Mouse (Mus musculus) kidney, embryonic 15.5 days (tissue): ENCODE results near the gene Cop1. TPM values are rescaled to one million over a fixed set of nuclear protein-coding genes. Genes with fewer than 3 reads are reported as not detected.
A peak's percentile ranks its signal among the peaks of the same experiment; 100 is the strongest.

ENCODE experiments used
- ATAC-seq: fragments of 200-750 bp; cut with Nextera tagmentation; replicated peaks from 2 replicates; pipeline ENCODE4 v1.8.0; 2017; ENCODE audit warnings: moderate TSS enrichment; ENCODE audit not compliant: low FRiP score
- H3K27ac ChIP-seq: fragments of 300-500 bp; sonication (generic); 2 replicates; pipeline ENCODE4 v1.5.1; 2015; ENCODE audit warnings: mild to moderate bottlenecking, inconsistent platforms
- H3K27me3 ChIP-seq: fragments of 300-500 bp; sonication (generic); 2 replicates; pipeline ENCODE4 v1.6.1; 2015; ENCODE audit warnings: inconsistent platforms
- H3K36me3 ChIP-seq: fragments of 300-500 bp; sonication (generic); 2 replicates; pipeline ENCODE4 v1.6.1; 2015; ENCODE audit warnings: inconsistent platforms
- H3K4me1 ChIP-seq: fragments of 300-500 bp; sonication (generic); 2 replicates; pipeline ENCODE4 v1.6.1; 2015; ENCODE audit warnings: inconsistent platforms
- H3K4me2 ChIP-seq: fragments of 300-500 bp; sonication (generic); 2 replicates; pipeline ENCODE4 v1.6.1; 2015; ENCODE audit warnings: moderate library complexity, mild to moderate bottlenecking, inconsistent platforms
- H3K4me3 ChIP-seq: fragments of 300-500 bp; sonication (generic); replicated peaks from 2 replicates; pipeline ENCODE4 v1.5.1; 2015; ENCODE audit warnings: mild to moderate bottlenecking, inconsistent platforms
- H3K9ac ChIP-seq: fragments of 300-500 bp; sonication (generic); 2 replicates; pipeline ENCODE4 v1.6.1; 2015; ENCODE audit warnings: mild to moderate bottlenecking, inconsistent platforms
- H3K9me3 ChIP-seq: fragments of 300-500 bp; sonication (generic); replicated peaks from 2 replicates; pipeline ENCODE4 v1.6.1; 2016; ENCODE audit warnings: inconsistent platforms
- WGBS: fragments of 180-500 bp; shearing (Covaris S2); methylation state at CpG from one replicate; pipeline ENCODE4 v1.1.7; 2015; ENCODE audit warnings: mixed read lengths; 5-methylcytosine and 5-hydroxymethylcytosine counted together
- microRNA-seq: library from miRNA; unstranded; fragments of <30 nt; microRNA quantifications from one replicate; pipeline ENCODE4, GENCODE M21; 2016
- polyA plus RNA-seq: library from polyadenylated mRNA; unstranded; fragments of >200 nt; fragmentation: Nextera tagmentation; extraction: Ambion mirVana; gene quantifications from 2 replicates; pipeline ENCODE4 v1.2.1, GENCODE M21; 2015

Cop1 gene
- polyA plus RNA-seq, 1 experiment from 2014 or later, result 27.2 TPM

GRCm38 (mm10) chr1:159390049-159390448, 157.9 kb downstream of the Cop1 start:
- WGBS, result 29% methylated on average over 14 of the region's 14 CpGs
- no peak for ATAC-seq
- H3K4me1 ChIP-seq, result peaks cover 22% of the 10 kb centered on the region
- no peaks in the 10 kb centered on the region for H3K36me3 ChIP-seq
- no peaks in the 10 kb centered on the region for H3K9me3 ChIP-seq
- no peak overlapping the region for H3K4me2 ChIP-seq
- no peak overlapping the region for H3K27ac ChIP-seq
- H3K27me3 ChIP-seq, result no peaks in the 10 kb centered on the region
- no peak overlapping the region for H3K9ac ChIP-seq
- no peak overlapping the region for H3K4me3 ChIP-seq

GRCm38 (mm10) chr1:159392667-159393066, 160.5 kb downstream of the Cop1 start:
- Histone ChIP-seq H3K4me2 (no peak overlapping the region), H3K4me3 (no peak overlapping the region), H3K9me3 (no peaks in the 10 kb centered on the region), H3K9ac (no peak overlapping the region), H3K36me3 (no peaks in the 10 kb centered on the region), H3K27me3 (no peaks in the 10 kb centered on the region), H3K27ac (no peak overlapping the region), H3K4me1 (peaks cover 25% of the 10 kb centered on the region)
- ATAC-seq, result no peak
- WGBS, result 61% methylated on average over 8 of the region's 8 CpGs

- Histone ChIP-seq H3K36me3 (no peaks in the 10 kb centered on the region), H3K4me3 (no peak overlapping the region), H3K27me3 (no peaks in the 10 kb centered on the region), H3K9ac (no peak overlapping the region), H3K27ac (no peak overlapping the region), H3K4me2 (no peak overlapping the region), H3K4me1 (peaks cover 24% of the 10 kb centered on the region), H3K9me3 (no peaks in the 10 kb centered on the region)
- ATAC-seq, result peak; percentile 66
- 7% methylated on average over 6 of the region's 6 CpGs for WGBS
These were observed 161.1 kb downstream of the Cop1 start for GRCm38 (mm10) chr1:159393070-159393699.

- Histone ChIP-seq H3K4me2 (no peak overlapping the region), H3K36me3 (no peaks in the 10 kb centered on the region), H3K4me3 (no peak overlapping the region), H3K9ac (no peak overlapping the region), H3K27ac (no peak overlapping the region), H3K9me3 (no peaks in the 10 kb centered on the region), H3K4me1 (peaks cover 17% of the 10 kb centered on the region), H3K27me3 (no peaks in the 10 kb centered on the region)
- 41% methylated on average over 1 of the region's 1 CpGs for WGBS
- no peak; the same call in 1 of the 2 replicates for ATAC-seq
These were observed 161.8 kb downstream of the Cop1 start for GRCm38 (mm10) chr1:159393931-159394330.

GRCm38 (mm10) chr1:159396515-159396914, 164.4 kb downstream of the Cop1 start:
- 0 out of 2 replicates have a peak overlapping the region, but pooled peaks have one; percentile 20 for H3K4me3 ChIP-seq

More at GRCm38 (mm10) chr1:159396515-159396914, 164.4 kb downstream of the Cop1 start:
- Histone ChIP-seq H3K9me3 (no peaks in the 10 kb centered on the region), H3K4me2 (peak overlapping the region; percentile 57), H3K4me1 (peaks cover 11% of the 10 kb centered on the region), H3K36me3 (no peaks in the 10 kb centered on the region), H3K27ac (no peak overlapping the region), H3K27me3 (no peaks in the 10 kb centered on the region), H3K9ac (no peak overlapping the region)
- no peak for ATAC-seq
- WGBS, result 6% methylated on average over 9 of the region's 9 CpGs

Small RNA genes within 50 kb of the gene (microRNA-seq; reads per million reads assigned to microRNA genes)
- 12.6 reads per million, percentile 32 among the genes with 10 or more reads in this experiment for gene Mir1843b
